Mouse (Mus musculus) neural tube, embryonic 11.5 days (tissue): ENCODE results near the gene Pagr1a. TPM values are rescaled to one million over a fixed set of nuclear protein-coding genes. Genes with fewer than 3 reads are reported as not detected.

Source experiments
- ATAC-seq: fragments of 200-750 bp; cut with Nextera tagmentation; 2 replicates; pipeline ENCODE4 v1.8.0; 2017; ENCODE audit warnings: moderate number of reproducible peaks, mild to moderate bottlenecking, moderate TSS enrichment, moderate library complexity; ENCODE audit not compliant: insufficient read depth, low FRiP score, low TSS enrichment
- DNase-seq: peaks from one replicate; pipeline ENCODE4 v3.0.0-alpha.2; 2015; ENCODE audit warnings: low spot score
- H3K27ac ChIP-seq: fragments of 300-500 bp; sonication (generic); 2 replicates; pipeline ENCODE4 v1.5.1; 2014; ENCODE audit warnings: low read depth, mild to moderate bottlenecking, low read length
- H3K27me3 ChIP-seq: fragments of 300-500 bp; sonication (generic); 2 replicates; pipeline ENCODE4 v1.6.1; 2014; ENCODE audit warnings: mild to moderate bottlenecking, low read length, mixed read lengths; ENCODE audit not compliant: control insufficient read depth, insufficient read depth
- H3K36me3 ChIP-seq: fragments of 300-500 bp; sonication (generic); 2 replicates; pipeline ENCODE4 v1.6.1; 2014; ENCODE audit warnings: mild to moderate bottlenecking, low read length, moderate library complexity, mixed read lengths; ENCODE audit not compliant: control insufficient read depth, insufficient read depth
- H3K4me1 ChIP-seq: fragments of 300-500 bp; sonication (generic); 2 replicates; pipeline ENCODE4 v1.6.1; 2014; ENCODE audit warnings: low read length, mixed read lengths; ENCODE audit not compliant: control insufficient read depth, insufficient read depth
- H3K4me2 ChIP-seq: fragments of 300-500 bp; sonication (generic); 2 replicates; pipeline ENCODE4 v1.6.1; 2014; ENCODE audit warnings: low read depth, mild to moderate bottlenecking, moderate library complexity
- H3K4me3 ChIP-seq: fragments of 300-500 bp; sonication (generic); 2 replicates; pipeline ENCODE4 v1.5.1; 2014; ENCODE audit warnings: low read depth, low read length
- H3K9ac ChIP-seq: fragments of 300-500 bp; sonication (generic); 2 replicates; pipeline ENCODE4 v1.6.1; 2014; ENCODE audit warnings: mild to moderate bottlenecking, low read length
- H3K9me3 ChIP-seq: fragments of 300-500 bp; sonication (generic); 2 replicates; pipeline ENCODE4 v1.6.1; 2016; ENCODE audit warnings: low read length; ENCODE audit not compliant: control insufficient read depth
- WGBS: fragments of 180-500 bp; shearing (Covaris S2); extraction: QIAGEN DNeasy Blood & Tissue Kit; methylation state at CpG from one replicate; pipeline ENCODE4 v1.1.7; 2014; 5-methylcytosine and 5-hydroxymethylcytosine counted together
- polyA plus RNA-seq: library from polyadenylated mRNA; unstranded; fragments of >200 nt; fragmentation: Nextera tagmentation; extraction: Ambion mirVana; gene quantifications from 2 replicates; pipeline ENCODE4 v1.2.1, GENCODE M21; 2014

Gene Pagr1a
- polyA plus RNA-seq, 1 experiment from 2014 or later = 105 TPM

GRCm38 (mm10) chr7:127022528-127023271 is 5.5 kb upstream of the Pagr1a start:
- Histone ChIP-seq H3K4me1 (peaks cover 38% of the 10 kb centered on the region), H3K4me2 (peak overlapping the region; percentile 98), H3K4me3 (peak overlapping the region; percentile 99; the same call in 1 of the 2 replicates), H3K27ac (no peak overlapping the region), H3K9ac (no peak overlapping the region; the same call in 1 of the 2 replicates), H3K36me3 (peaks cover 12% of the 10 kb centered on the region), H3K27me3 (no peaks in the 10 kb centered on the region), H3K9me3 (no peaks in the 10 kb centered on the region)
- 70% methylated on average over 7 of the region's 7 CpGs for WGBS
- ATAC-seq = no peak
- DNase-seq = no peak

- Histone ChIP-seq H3K4me2 (peak overlapping the region; percentile 84), H3K9me3 (no peaks in the 10 kb centered on the region), H3K27ac (peak overlapping the region; percentile 47; the same call in 1 of the 2 replicates), H3K9ac (peak overlapping the region; percentile 70), H3K27me3 (no peaks in the 10 kb centered on the region), H3K36me3 (peaks cover 12% of the 10 kb centered on the region), H3K4me3 (peak overlapping the region; percentile 38), H3K4me1 (peaks cover 37% of the 10 kb centered on the region)
- DNase-seq = peak; percentile 48
- WGBS = 44% methylated on average over 5 of the region's 5 CpGs
- ATAC-seq = no peak
Measured at GRCm38 (mm10) chr7:127021563-127022527, 4.7 kb upstream of the Pagr1a start.

- ATAC-seq = no peak
- peak within 1 kb of the TSS; percentile 84 for H3K4me2 ChIP-seq
- no peaks in the 10 kb centered on the region for H3K9me3 ChIP-seq
- H3K27me3 ChIP-seq = no peaks in the 10 kb centered on the region
- 2% methylated on average over 28 of the region's 37 CpGs for WGBS
- peak within 1 kb of the TSS; percentile 70 for H3K9ac ChIP-seq
- H3K4me3 ChIP-seq = peak within 1 kb of the TSS; percentile 38
- H3K27ac ChIP-seq = peak within 1 kb of the TSS; percentile 47; the same call in 1 of the 2 replicates
- H3K36me3 ChIP-seq = peaks cover 12% of the 10 kb centered on the region
- peaks cover 37% of the 10 kb centered on the region for H3K4me1 ChIP-seq
- DNase-seq = peak; percentile 60
Measured at GRCm38 (mm10) chr7:127020901-127021562, 3.9 kb upstream of the Pagr1a start, which contains the start of the genes Gm42742 and Prrt2. Gm42742 (minus strand) TSS chr7:127021097. Prrt2 (minus strand) TSS chr7:127021211.

DNA sequence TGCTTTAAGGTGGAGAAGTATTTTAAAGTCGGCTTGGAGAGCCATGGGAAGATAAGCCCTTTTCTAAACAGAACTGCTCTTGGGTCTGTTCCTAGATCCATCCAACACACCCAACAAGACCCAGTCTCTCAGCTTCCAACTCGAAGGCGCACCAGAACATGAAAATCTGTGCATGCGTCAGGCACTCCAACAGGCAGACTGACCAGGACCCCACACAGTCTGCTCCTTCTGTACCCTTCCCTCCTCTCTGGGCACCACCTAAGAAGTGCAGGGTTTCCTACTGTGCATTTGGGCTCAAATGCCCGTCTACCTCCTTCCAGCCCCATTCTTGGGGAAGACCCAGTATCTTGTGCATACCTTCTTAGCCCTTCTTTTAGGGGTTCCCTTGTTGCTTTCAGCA is 3.3 kb upstream of the Pagr1a start:
- ATAC-seq (no peak), DNase-seq (no peak)
- Histone ChIP-seq H3K4me2 (peak overlapping the region; percentile 84), H3K4me1 (peaks cover 42% of the 10 kb centered on the region), H3K27me3 (no peaks in the 10 kb centered on the region), H3K27ac (no peak overlapping the region), H3K9me3 (no peaks in the 10 kb centered on the region), H3K4me3 (peak overlapping the region; percentile 38), H3K36me3 (peaks cover 12% of the 10 kb centered on the region), H3K9ac (peak overlapping the region; percentile 70)
- WGBS = 46% methylated on average over 5 of the region's 5 CpGs

DNA sequence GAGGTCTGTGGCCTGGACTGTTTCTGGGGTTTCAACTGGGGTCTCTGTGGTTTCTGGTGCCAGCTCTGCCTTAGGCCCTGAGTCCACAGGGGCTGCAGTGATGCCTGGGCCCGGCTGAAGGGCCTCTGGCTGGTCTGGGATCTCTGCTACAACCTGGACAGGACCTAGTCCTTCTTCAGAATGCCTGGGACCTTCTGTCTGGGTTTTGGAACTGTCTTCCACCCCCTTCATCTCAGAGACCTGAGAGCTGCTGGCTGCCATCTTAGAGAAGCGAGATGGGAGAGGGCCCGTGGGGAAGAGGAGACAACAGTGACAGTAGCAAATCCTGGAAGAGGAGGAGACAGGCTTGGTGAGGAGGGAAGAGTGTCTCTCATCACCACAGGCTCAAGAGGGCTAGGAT is 2.9 kb upstream of the Pagr1a start:
- Histone ChIP-seq H3K27me3 (no peaks in the 10 kb centered on the region), H3K4me2 (no peak overlapping the region; the same call in 1 of the 2 replicates), H3K27ac (no peak overlapping the region), H3K4me3 (0 out of 2 replicates have a peak overlapping the region, but pooled peaks have one; percentile 38), H3K9me3 (no peaks in the 10 kb centered on the region), H3K36me3 (peaks cover 15% of the 10 kb centered on the region), H3K4me1 (peaks cover 45% of the 10 kb centered on the region), H3K9ac (peak overlapping the region; percentile 70; the same call in 1 of the 2 replicates)
- ATAC-seq = no peak
- no peak for DNase-seq
- WGBS = 73% methylated on average over 3 of the region's 3 CpGs

DNA sequence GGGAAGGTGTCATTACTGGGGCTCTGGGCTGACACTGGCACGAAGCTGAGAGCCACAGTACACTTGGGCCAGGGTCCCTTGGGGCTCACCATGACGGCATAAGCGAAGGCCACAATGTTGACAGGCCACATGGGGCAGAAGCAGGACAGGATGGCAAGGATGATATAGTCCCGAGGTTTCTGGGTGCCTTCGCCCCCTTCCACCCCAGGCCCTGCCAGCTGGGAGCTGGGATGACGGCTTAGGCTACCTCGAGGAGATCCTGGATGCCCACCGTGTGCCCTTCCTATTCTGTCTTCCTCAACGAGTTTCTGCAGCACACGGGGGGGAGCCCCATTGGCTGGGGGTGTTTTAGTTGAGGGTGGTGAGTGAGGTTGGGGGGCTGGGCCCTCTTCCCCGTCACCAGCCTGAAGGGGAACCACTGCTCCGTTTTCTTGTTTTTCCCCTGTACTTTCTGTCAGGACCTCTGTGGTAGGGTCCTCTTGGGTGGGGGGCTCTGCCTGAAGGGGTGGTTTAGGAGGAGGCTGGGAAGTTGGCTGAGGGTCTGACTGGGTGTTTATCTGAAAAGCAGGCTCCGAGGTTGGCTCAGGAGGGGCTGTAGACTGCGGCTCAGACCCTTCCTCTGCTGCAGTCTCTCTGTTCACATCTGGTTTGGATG is 2.3 kb upstream of the Pagr1a start:
- no peak for DNase-seq
- no peak for ATAC-seq
- H3K27me3 ChIP-seq = no peaks in the 10 kb centered on the region
- no peak overlapping the region for H3K9ac ChIP-seq
- H3K9me3 ChIP-seq = no peaks in the 10 kb centered on the region
- H3K36me3 ChIP-seq = peaks cover 16% of the 10 kb centered on the region
- no peak overlapping the region for H3K27ac ChIP-seq
- no peak overlapping the region for H3K4me2 ChIP-seq
- WGBS = 86% methylated on average over 14 of the region's 14 CpGs
- no peak overlapping the region for H3K4me3 ChIP-seq
- peaks cover 42% of the 10 kb centered on the region for H3K4me1 ChIP-seq

- no peak overlapping the region for H3K4me2 ChIP-seq
- DNase-seq (no peak), ATAC-seq (no peak)
- H3K27me3 ChIP-seq = no peaks in the 10 kb centered on the region
- H3K4me3 ChIP-seq = no peak overlapping the region
- peaks cover 18% of the 10 kb centered on the region for H3K36me3 ChIP-seq
- no peaks in the 10 kb centered on the region for H3K9me3 ChIP-seq
- no peak overlapping the region for H3K27ac ChIP-seq
- H3K4me1 ChIP-seq = peaks cover 38% of the 10 kb centered on the region
- WGBS = 85% methylated on average over 15 of the region's 15 CpGs
- peak overlapping the region; percentile 18 for H3K9ac ChIP-seq
Measured at GRCm38 (mm10) chr7:127018416-127019305, 1.5 kb upstream of the Pagr1a start.
